Mouse (Mus musculus): ENCODE measurements around the gene Gm48551. TPM values are rescaled to one million over a fixed set of nuclear protein-coding genes. Genes with fewer than 3 reads are reported as not detected.
A peak's percentile ranks its signal among the peaks of the same experiment; 100 is the strongest.

Gene Gm48551
- total RNA-seq, 2 experiments from 2014 or later = 4.4 to 6.1 TPM

DNA sequence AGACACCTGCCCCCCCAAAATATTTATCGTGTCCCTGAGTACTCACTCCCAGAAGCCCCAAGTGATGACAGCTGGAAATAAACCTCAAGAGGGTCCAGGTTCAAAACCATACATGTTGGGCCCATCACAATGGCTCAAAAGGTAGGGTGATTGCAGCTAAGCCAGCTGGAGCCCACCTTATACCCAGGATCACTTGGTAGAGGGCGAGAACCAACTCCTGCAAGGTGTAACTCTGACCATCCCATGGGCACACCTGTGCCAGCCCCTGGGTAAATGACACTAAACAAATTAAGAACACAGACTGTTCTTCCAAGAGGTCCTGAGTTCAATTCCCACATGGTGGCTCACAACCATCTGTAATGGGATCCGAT lies 5.1 kb upstream of the Gm48551 start:
- peak overlapping the region; percentile 50; the same call in 1 of the 2 replicates for H3K27ac ChIP-seq
- TF ChIP-seq CTCF (conservative IDR thresholded peaks at IDR 0.05) = no peak
- H3K4me3 ChIP-seq = peak overlapping the region; percentile 62
- DNase-seq (ENCODE audit: low spot score in 2 of 2) = no peak

- DNase-seq (ENCODE audit: low spot score in 2 of 2) = no peak
- H3K4me3 ChIP-seq = no peak overlapping the region
- H3K27ac ChIP-seq = no peak overlapping the region
- TF ChIP-seq CTCF (conservative IDR thresholded peaks at IDR 0.05) = no peak
Measured at GRCm38 (mm10) chr10:81379809-81380378, 4.4 kb upstream of the Gm48551 start.

GRCm38 (mm10) chr10:81382039-81382438 lies 2.2 kb upstream of the Gm48551 start:
- no peak for TF ChIP-seq CTCF (conservative IDR thresholded peaks at IDR 0.05)
- Histone ChIP-seq H3K27ac (no peak overlapping the region), H3K4me3 (no peak overlapping the region)
- no peak for DNase-seq (ENCODE audit: low spot score in 2 of 2)

DNA sequence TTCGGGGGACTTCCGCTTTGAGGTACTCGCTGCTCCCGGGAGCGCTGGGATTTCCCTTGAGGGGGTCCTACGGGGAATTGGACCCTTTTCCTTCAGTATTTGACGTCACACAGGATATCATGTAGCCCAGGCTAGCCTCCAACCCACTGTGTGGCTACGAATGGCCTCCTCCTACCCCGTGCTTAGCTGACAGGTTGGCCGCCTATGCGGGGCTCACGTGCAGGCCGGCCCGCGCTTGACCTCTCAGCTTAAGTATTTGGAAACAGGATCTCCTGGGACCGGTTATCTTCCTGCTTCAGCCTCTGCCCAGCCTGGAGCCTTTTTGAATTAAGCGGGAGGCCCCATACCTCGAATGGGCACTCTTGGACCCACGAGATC lies 328 bp downstream of the Gm48551 start:
- peak overlapping the region; percentile 98 for H3K27ac ChIP-seq
- no peak for DNase-seq (ENCODE audit: low spot score in 2 of 2)

DNA sequence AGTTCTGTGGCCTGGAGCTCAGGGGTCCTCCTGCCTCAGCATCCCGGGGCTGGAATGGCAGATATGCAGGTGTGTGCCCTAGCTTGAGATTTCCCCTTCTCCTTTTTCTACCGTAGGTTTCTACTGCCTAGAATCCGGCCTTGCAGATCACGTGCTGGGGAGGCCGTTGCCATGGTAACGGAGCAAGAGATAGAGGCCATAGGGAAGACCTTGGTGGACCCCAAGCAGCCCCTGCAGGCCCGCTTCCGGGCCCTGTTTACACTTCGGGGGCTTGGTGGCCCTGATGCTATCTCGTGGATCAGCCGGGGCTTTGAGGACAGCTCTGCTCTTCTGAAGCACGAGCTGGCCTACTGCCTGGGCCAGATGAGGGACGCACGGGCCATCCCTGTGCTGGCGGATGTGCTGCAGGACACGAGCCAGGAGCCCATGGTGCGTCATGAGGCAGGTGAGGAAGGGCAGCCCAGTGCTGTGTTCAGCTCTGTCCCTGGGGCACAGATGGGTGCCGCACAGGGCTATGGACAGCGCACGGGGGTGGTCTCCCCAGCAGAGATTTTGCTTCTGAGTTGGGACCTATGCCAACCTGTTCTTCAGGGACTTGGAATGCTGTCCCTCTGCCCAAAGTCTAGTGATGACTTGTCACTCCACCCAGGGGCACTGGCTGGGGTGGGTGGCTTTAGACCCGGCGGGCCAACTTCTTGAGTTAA lies 1.5 kb downstream of the Gm48551 start:
- no peak for TF ChIP-seq CTCF (conservative IDR thresholded peaks at IDR 0.05)
- DNase-seq (ENCODE audit: low spot score in 2 of 2) = no peak
- no peak overlapping the region for H3K27ac ChIP-seq
- peak overlapping the region; percentile 73 for H3K4me3 ChIP-seq

More for the DNA sequence above, 328 bp downstream of the Gm48551 start:
- H3K4me3 ChIP-seq = peak overlapping the region; percentile 73
- TF ChIP-seq CTCF (conservative IDR thresholded peaks at IDR 0.05) = no peak

DNA sequence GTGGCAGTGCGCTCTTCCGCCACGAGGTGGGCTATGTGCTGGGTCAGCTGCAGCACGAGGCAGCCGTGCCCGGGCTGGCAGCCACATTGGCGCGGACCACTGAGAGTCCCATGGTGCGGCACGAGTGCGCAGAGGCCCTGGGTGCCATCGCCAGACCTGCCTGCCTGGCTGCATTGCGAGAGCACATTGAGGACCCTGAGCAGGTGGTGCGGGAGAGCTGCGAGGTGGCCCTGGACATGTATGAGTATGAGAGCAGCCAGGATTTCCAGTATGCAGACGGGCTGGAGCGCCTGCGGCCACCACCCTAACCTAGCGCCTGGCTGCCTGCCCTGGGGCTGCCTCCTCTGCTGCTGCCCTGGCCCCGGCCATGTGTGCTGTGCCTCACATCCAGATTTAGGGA lies 3.5 kb downstream of the Gm48551 start:
- Histone ChIP-seq H3K4me3 (no peak overlapping the region), H3K27ac (no peak overlapping the region)
- DNase-seq (ENCODE audit: low spot score in 2 of 2) = no peak
- TF ChIP-seq CTCF (conservative IDR thresholded peaks at IDR 0.05) = no peak

DNA sequence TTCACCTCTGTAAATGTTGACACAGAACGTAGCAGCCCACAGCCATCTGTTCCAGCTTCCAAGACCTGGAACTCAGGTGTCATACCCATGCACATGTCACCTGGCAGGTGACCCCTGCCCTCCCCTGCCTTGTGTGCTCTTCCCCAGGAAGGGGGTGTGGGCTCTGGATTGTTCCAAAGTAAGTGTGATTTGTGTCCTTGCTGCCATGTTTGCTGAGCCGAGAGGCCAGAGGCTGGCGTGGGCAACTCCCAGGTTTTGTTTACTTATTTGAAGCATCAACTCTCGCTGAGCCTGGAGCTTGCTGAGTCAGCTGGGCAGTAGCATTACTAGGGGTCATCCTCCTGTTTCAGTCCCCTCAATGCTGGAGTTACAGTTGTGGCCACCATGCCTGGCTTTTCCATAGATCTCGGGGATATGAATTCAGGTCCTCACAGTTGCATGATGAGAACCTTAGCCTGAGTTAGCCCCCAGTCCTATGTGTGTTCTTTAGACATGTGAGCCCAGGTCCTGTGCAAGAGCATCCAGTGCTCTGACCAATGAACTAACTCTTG lies 4.3 kb downstream of the Gm48551 start, which contains the start of gene Gm48552:
Gene Gm48552, plus strand, starts transcription at position 501 of the 551 bp plus-strand sequence.
- Histone ChIP-seq H3K27ac (no peak within 1 kb of the TSS; the same call in 1 of the 2 replicates), H3K4me3 (no peak within 1 kb of the TSS)
- no peak for TF ChIP-seq CTCF (conservative IDR thresholded peaks at IDR 0.05)
- DNase-seq (ENCODE audit: low spot score in 2 of 2) = no peak

GRCm38 (mm10) chr10:81389373-81389772 lies 5.1 kb downstream of the Gm48551 start:
- no peak for TF ChIP-seq CTCF (conservative IDR thresholded peaks at IDR 0.05)
- DNase-seq (ENCODE audit: low spot score in 2 of 2) = no peak
- Histone ChIP-seq H3K4me3 (no peak overlapping the region), H3K27ac (no peak overlapping the region; the same call in 1 of the 2 replicates)

GRCm38 (mm10) chr10:81389801-81390677 lies 5.8 kb downstream of the Gm48551 start:
- DNase-seq (ENCODE audit: low spot score in 2 of 2) = peak; percentile 57 to 82
- H3K4me3 ChIP-seq = no peak overlapping the region
- peak; percentile 95 for TF ChIP-seq CTCF (conservative IDR thresholded peaks at IDR 0.05)
- peak overlapping the region; percentile 10; the same call in 1 of the 2 replicates for H3K27ac ChIP-seq

DNA sequence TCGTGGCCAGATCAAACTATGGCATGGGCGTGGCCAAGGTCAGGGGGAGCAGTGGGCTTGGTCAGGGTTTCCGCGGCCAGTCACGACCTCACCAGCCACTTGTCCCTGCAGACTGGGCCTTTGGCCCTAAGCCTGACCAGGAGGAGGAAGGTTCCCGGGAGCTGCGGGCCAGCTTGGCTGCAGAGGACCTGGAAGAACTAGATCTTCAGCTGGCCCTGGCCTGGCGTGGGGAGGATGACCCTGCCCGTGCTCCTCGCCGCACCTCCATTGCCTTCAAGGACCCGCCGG lies 6.4 kb downstream of the Gm48551 start:
- no peak for TF ChIP-seq CTCF (conservative IDR thresholded peaks at IDR 0.05)
- no peak for DNase-seq (ENCODE audit: low spot score in 2 of 2)
- Histone ChIP-seq H3K27ac (no peak overlapping the region), H3K4me3 (no peak overlapping the region)

GRCm38 (mm10) chr10:81392270-81392669 lies 8.0 kb downstream of the Gm48551 start:
- no peak for TF ChIP-seq CTCF (conservative IDR thresholded peaks at IDR 0.05)
- H3K4me3 ChIP-seq = no peak overlapping the region
- no peak for DNase-seq (ENCODE audit: low spot score in 2 of 2)
- no peak overlapping the region for H3K27ac ChIP-seq

DNA sequence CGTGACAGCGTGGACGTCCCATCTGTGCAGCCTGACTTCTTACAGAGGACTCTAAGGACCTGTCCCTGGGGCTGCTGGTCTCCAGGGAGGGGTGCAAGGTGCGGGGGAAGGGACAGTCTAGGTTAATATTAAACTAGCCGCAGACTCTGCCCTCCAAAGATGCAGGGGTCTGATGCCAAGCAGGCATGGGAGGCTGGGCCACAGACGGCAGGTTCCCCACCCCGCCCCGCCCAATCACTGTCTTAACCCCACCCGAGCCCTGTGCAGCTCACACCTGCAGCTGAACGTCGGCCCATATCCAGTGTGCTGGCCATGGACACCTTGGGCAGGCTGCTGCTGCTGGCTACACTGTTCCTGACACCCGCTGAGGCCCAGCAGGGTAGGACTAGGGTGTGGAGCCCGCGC lies 8.5 kb downstream of the Gm48551 start, which contains the start of gene Smim24:
Gene Smim24, plus strand, starts transcription at position 271 of the 405 bp plus-strand sequence.
- peak within 1 kb of the TSS; percentile 32; the same call in 1 of the 2 replicates for H3K4me3 ChIP-seq
- no peak for TF ChIP-seq CTCF (conservative IDR thresholded peaks at IDR 0.05)
- no peak for DNase-seq (ENCODE audit: low spot score in 2 of 2)
- H3K27ac ChIP-seq = peak within 1 kb of the TSS; percentile 51
